ENCODE assay signal across 32 mouse cellular contexts in the genomic region with DNA sequence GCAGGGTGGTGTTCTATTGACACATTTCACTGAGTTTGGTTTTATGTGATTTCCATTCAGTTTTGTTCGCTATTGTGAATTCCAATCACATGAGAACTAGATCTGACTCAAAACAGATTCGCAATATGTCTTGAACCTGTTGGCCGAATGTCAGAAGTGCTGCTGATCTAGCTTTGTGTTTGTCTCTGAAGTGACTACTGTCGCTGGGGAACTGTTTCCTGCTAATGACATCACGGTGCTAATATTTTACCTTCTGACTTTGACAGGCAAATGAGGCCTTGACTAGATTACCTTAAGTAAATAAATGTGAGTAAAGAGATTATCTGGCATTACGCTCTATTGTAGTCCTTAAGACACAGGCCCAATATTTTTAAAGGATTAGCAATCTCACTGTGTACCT.
"Had no signal": no experiment of that assay in that cellular context is flagged by ENCODE, and none has a peak within 500 bp of the region (broad histone marks: within the 10 kb centered on the region; RNA-seq: fewer than 3 reads in every experiment).

No protein-coding gene starts in this region.

- H3K4me3 ChIP-seq: limb, embryonic 10.5 days; limb, embryonic 12.5 days; limb, embryonic 13.5 days; limb, embryonic 15.5 days; liver, embryonic 12.5 days; liver, embryonic 13.5 days; liver, embryonic 15.5 days; lung, embryonic 15.5 days; megakaryocyte, embryonic 14.5 days; midbrain, embryonic 10.5 days; midbrain, embryonic 12.5 days; midbrain, embryonic 13.5 days; midbrain, embryonic 15.5 days; myocyte; neural tube, embryonic 12.5 days had no signal

- H3K27me3 ChIP-seq: limb, embryonic 15.5 days; liver, embryonic 12.5 days; liver, embryonic 13.5 days; liver, embryonic 15.5 days; lung, embryonic 15.5 days; megakaryocyte, embryonic 14.5 days; midbrain, embryonic 12.5 days; midbrain, embryonic 13.5 days; midbrain, embryonic 15.5 days; neural tube, embryonic 12.5 days had no signal

- H3K4me1 ChIP-seq: limb, embryonic 10.5 days; limb, embryonic 12.5 days; limb, embryonic 13.5 days; limb, embryonic 15.5 days; liver, embryonic 12.5 days; liver, embryonic 13.5 days; liver, embryonic 15.5 days; lung, embryonic 15.5 days; megakaryocyte, embryonic 14.5 days; midbrain, embryonic 10.5 days; midbrain, embryonic 12.5 days; midbrain, embryonic 13.5 days; midbrain, embryonic 15.5 days; neural tube, embryonic 12.5 days had no signal

- H3K4me2 ChIP-seq: limb, embryonic 12.5 days; limb, embryonic 13.5 days; limb, embryonic 15.5 days; liver, embryonic 11.5 days; liver, embryonic 12.5 days; liver, embryonic 13.5 days; liver, embryonic 15.5 days; lung, embryonic 14.5 days; lung, embryonic 15.5 days; midbrain, embryonic 11.5 days; midbrain, embryonic 12.5 days; midbrain, embryonic 13.5 days; midbrain, embryonic 15.5 days; neural tube, embryonic 12.5 days had no signal

- ATAC-seq: liver, embryonic 12.5 days; liver, postnatal 0 days; lung, postnatal 0 days; midbrain, embryonic 13.5 days; midbrain, embryonic 15.5 days; midbrain, embryonic 16.5 days had no signal

- H3K9me3 ChIP-seq: limb, embryonic 10.5 days; limb, embryonic 12.5 days; limb, embryonic 13.5 days; limb, embryonic 15.5 days; liver, embryonic 12.5 days; liver, embryonic 13.5 days; liver, embryonic 15.5 days; lung, embryonic 15.5 days; megakaryocyte, embryonic 14.5 days; midbrain, embryonic 10.5 days; midbrain, embryonic 12.5 days; midbrain, embryonic 13.5 days; midbrain, embryonic 15.5 days; neural tube, embryonic 12.5 days had no signal

- DNase-seq: left cerebral cortex, postnatal 4 days; liver; liver, embryonic 13.5 days; liver, postnatal 0 days; lung, adult 18-20 months; lung, adult 2 months; lung, embryonic 14.5 days; lung, postnatal 10 days; lung, postnatal 14 days; lung, postnatal 36 days; lung, postnatal 4 days; midbrain, embryonic 14.5 days had no signal

- H3K9ac ChIP-seq: limb, embryonic 12.5 days; limb, embryonic 13.5 days; limb, embryonic 15.5 days; liver, embryonic 12.5 days; liver, embryonic 13.5 days; liver, embryonic 14.5 days; liver, embryonic 15.5 days; liver, postnatal 0 days; lung, embryonic 14.5 days; lung, embryonic 15.5 days; midbrain, embryonic 12.5 days; midbrain, embryonic 13.5 days; midbrain, embryonic 15.5 days; neural tube, embryonic 12.5 days had no signal

- H3K27ac ChIP-seq: limb, embryonic 10.5 days; limb, embryonic 12.5 days; limb, embryonic 13.5 days; limb, embryonic 15.5 days; liver, embryonic 12.5 days; liver, embryonic 13.5 days; liver, embryonic 14.5 days; liver, embryonic 15.5 days; lung, embryonic 15.5 days; macrophage; midbrain, embryonic 10.5 days; midbrain, embryonic 12.5 days; midbrain, embryonic 13.5 days; midbrain, embryonic 15.5 days; neural tube, embryonic 12.5 days had no signal

- H3K36me3 ChIP-seq: limb, embryonic 10.5 days; limb, embryonic 12.5 days; limb, embryonic 13.5 days; limb, embryonic 15.5 days; liver, embryonic 12.5 days; liver, embryonic 13.5 days; liver, embryonic 15.5 days; lung, embryonic 15.5 days; midbrain, embryonic 10.5 days; midbrain, embryonic 12.5 days; midbrain, embryonic 13.5 days; midbrain, embryonic 15.5 days; neural tube, embryonic 12.5 days had no signal
